Mouse (Mus musculus) small intestine, adult 2 months (tissue): ENCODE data around the gene Cer1. TPM values are rescaled to one million over a fixed set of nuclear protein-coding genes. Genes with fewer than 3 reads are reported as not detected.

ENCODE experiments used
- H3K27ac ChIP-seq: fragments of 200-500 bp; 2 replicates; pipeline ENCODE4 v1.5.1; 2012; ENCODE audit warnings: low read depth, low read length, control low read depth, inconsistent platforms; ENCODE audit not compliant: insufficient read depth
- H3K27me3 ChIP-seq: fragments of 200-500 bp; 2 replicates; pipeline ENCODE4 v1.6.1; 2012; ENCODE audit warnings: mild to moderate bottlenecking, moderate library complexity, low read length, inconsistent platforms; ENCODE audit not compliant: control insufficient read depth, insufficient read depth
- H3K36me3 ChIP-seq: fragments of 200-500 bp; 2 replicates; pipeline ENCODE4 v1.6.1; 2012; ENCODE audit warnings: mild to moderate bottlenecking, low read length, control low read depth, inconsistent platforms; ENCODE audit not compliant: control insufficient read depth, insufficient read depth
- H3K4me1 ChIP-seq: fragments of 200-500 bp; 2 replicates; pipeline ENCODE4 v1.6.1; 2012; ENCODE audit warnings: low read length, inconsistent platforms, mixed read lengths; ENCODE audit not compliant: control insufficient read depth, insufficient read depth, insufficient read length
- H3K4me3 ChIP-seq: fragments of 200-500 bp; 2 replicates; pipeline ENCODE4 v1.5.1; 2012; ENCODE audit warnings: low read depth, mild to moderate bottlenecking, control low read depth, inconsistent platforms, low read length, moderate library complexity
- CTCF ChIP-seq: fragments of 200-500 bp; IDR thresholded peaks from 2 replicates; pipeline ENCODE4 v1.5.1; 2012; ENCODE audit warnings: low read depth, mild to moderate bottlenecking, control low read depth, inconsistent platforms, low read length, moderate library complexity, mixed read lengths; ENCODE audit not compliant: insufficient replicate concordance, insufficient read length; ENCODE audit errors: extremely low read depth
- POLR2A ChIP-seq: fragments of 200-500 bp; IDR thresholded peaks from 2 replicates; pipeline ENCODE4 v1.6.1; 2012; ENCODE audit warnings: low read depth, mild to moderate bottlenecking, control low read depth, inconsistent platforms, low read length, moderate library complexity
- WGBS: fragments of 180-500 bp; shearing (Covaris S2); methylation state at CpG from one replicate; pipeline ENCODE4 v1.1.7; 2018; 5-methylcytosine and 5-hydroxymethylcytosine counted together
- polyA plus RNA-seq: library from polyadenylated mRNA; depleted of rRNA; stranded (reverse); fragments of >200 nt; gene quantifications from 2 replicates; pipeline ENCODE4 v1.2.3, GENCODE M21; 2012; rRNA removed

Gene Cer1
- polyA plus RNA-seq, 1 experiment = not detected

- Histone ChIP-seq H3K4me1 (no peaks in the 10 kb centered on the region), H3K36me3 (peaks cover 20% of the 10 kb centered on the region), H3K4me3 (no peak overlapping the region), H3K27ac (no peak overlapping the region), H3K27me3 (no peaks in the 10 kb centered on the region)
- 64% methylated on average over 5 of the region's 5 CpGs for WGBS
- TF ChIP-seq POLR2A (no peak), CTCF (no peak)
Measured at GRCm38 (mm10) chr4:82848552-82849234, 36.3 kb downstream of the Cer1 start.

GRCm38 (mm10) chr4:82837526-82838240, 47.3 kb downstream of the Cer1 start:
- Histone ChIP-seq H3K27me3 (no peaks in the 10 kb centered on the region), H3K27ac (no peak overlapping the region), H3K36me3 (peaks cover 33% of the 10 kb centered on the region), H3K4me1 (no peaks in the 10 kb centered on the region), H3K4me3 (no peak overlapping the region)
- no peak for TF ChIP-seq POLR2A
- TF ChIP-seq CTCF = no peak
- 76% methylated on average over 3 of the region's 3 CpGs for WGBS

Other genes starting within 250 kb of the Cer1 start
- 2.8 and 4.7 TPM in 2 replicates for gene Nfib, start 179.4 kb downstream of the Cer1 start, polyA plus RNA-seq
- gene Zdhhc21, start 25.2 kb downstream of the Cer1 start, polyA plus RNA-seq = 1.1 TPM in 2 replicates
- 0.48 and 0.52 TPM in 2 replicates for gene Frem1, start 167.2 kb upstream of the Cer1 start, polyA plus RNA-seq